Mouse (Mus musculus) layer of hippocampus, postnatal 14 days (tissue): ENCODE measurements at regions not wholly inside any gene's neighbourhood (a gene's known extent, or its start where the extent isn't known, plus 50 kb on each side); places are given as distances from the start of the nearest gene placed in this dataset.
"Not testable (repeated sequence)": the region's sequence is repeated elsewhere in the genome, so short reads cannot be mapped to it uniquely, and the experiment has no call there.

ENCODE experiments used
- DNase-seq, 2 experiments: peaks; one replicate each; pipeline ENCODE4 v3.0.0; 2021 to 2022; ENCODE audit warnings: low spot score in 2 of 2, mixed read lengths in 1 of 2

DNA sequence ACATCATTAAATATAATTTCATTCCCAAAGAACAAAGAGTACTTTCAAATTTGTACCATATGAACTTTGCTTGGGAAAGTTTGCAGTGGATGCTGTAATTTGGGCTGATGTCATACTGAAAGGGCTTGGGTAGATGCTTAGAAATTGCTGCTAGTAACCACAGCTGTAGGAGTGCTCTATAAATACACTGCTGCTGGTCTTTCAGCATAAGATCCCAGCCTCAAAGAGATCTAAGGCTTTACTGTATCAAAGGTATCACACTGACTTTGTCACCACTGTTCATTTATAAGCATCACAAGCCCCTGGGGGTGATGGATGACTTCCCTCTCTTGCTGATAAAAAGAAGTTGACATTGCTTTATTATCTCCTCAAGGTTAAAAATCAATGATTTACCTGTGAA, 497.2 kb downstream of the Pla2g4a start:
- DNase-seq: no peak

DNA sequence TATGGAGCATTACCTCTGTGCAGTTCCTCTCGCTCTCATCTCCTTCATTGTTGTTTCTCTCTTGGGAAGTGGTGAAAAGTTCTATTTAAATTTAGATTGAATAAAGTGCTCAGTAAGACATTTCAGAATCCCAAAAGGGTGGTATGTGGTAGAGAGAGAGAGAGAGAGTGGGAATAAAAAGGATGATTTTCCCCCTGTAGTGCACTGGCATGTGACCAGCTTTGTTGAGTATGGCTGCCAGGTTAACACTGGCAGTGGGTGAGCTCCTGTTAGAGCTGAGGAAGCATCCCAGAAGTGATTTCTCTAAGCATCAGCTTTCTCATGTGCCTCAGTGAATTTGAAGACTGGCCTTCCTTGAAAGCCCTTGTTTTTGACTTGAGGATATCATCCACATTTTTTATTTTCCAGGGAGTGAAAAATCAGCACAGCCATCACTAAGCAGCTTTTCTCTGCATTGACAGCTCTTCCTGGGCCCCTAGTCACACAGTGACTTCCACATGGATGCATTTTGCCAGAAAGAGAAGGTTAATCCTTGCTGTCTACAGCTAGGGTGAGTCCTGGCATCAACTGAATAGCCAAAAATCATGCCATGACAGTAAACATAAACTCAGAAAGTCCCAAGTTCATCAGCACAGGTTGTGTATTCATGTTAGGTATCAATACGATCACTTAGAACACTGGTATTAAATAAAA, 511.1 kb downstream of the Pla2g4a start:
- DNase-seq: no peak

DNA sequence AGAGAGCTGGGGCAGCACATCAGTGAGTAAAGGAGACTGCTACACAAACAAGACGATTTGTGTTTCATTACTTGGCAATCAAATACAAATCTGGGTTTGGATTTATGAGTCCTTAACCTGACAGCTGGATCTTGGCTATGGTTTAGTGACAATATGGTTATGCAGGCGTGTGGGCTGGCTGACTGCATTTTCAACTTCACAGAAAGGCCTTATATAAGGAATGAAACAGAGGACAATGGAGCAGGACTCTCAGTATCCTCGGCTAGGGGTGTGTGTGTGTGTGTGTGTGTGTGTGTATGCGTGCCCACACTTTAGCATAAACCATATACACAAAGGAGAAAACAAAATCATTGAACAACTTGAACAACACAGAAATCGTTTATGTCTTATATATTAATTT, 512.6 kb downstream of the Pla2g4a start:
- DNase-seq: peak in 1 of 2 experiments; percentile 5

DNA sequence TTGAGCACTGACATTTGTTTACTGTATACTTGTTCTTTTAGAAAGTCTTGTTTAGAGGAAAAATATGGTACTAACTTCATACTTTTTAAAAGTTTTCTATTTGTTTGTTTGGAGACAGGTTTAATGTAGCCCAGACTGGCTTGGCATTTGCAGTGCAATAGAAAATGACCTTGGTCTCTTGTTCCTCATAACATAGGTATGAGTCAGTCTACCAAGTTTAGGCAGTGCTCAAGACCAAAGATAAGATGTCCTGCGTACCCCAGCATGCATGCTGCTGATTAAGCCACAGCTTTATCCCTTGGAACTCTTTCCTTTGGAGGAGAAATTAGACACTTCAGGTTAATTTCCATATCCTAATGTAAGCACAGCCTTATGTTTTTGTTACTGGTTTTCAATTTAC, 550.1 kb downstream of the Pla2g4a start:
- DNase-seq: no peak

DNA sequence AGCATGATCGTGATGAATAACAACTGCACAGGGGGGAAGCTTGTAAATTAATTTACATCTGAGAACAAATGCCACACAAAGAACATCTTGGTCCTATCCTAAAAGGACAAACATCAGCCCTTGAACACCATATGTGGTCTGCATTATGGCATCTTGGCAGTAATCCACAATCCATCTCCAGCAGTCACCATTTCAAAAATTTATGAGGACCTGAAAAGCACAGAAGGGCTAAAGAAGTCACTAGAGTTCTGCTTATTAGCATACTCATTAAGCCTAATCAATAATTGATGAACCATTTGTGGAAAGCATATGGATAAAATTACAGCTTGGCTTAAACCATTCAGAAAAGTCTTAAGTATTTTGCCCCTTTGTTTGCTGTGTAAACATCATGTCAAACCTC, 555.7 kb downstream of the Pla2g4a start:
- no peak for DNase-seq

DNA sequence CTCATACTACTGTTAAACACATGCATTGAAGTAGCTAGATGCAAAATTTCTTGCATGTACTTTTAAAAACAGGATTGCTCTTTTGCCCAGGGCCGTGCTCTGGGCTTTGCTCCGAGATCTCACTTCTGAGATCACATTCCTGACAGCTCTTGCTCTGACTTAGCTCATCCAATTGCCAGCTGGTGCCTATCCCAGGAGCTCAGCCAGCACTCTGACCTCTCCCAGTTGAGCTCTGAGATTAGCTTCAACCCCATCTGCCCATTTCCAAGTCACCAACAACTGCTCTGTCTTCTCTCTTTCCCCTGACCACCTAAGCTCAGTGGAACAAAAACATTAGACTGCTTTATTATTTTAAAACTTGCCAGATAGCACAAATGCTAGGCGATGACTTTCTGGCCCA, 572.4 kb downstream of the Pla2g4a start:
- no peak for DNase-seq

DNA sequence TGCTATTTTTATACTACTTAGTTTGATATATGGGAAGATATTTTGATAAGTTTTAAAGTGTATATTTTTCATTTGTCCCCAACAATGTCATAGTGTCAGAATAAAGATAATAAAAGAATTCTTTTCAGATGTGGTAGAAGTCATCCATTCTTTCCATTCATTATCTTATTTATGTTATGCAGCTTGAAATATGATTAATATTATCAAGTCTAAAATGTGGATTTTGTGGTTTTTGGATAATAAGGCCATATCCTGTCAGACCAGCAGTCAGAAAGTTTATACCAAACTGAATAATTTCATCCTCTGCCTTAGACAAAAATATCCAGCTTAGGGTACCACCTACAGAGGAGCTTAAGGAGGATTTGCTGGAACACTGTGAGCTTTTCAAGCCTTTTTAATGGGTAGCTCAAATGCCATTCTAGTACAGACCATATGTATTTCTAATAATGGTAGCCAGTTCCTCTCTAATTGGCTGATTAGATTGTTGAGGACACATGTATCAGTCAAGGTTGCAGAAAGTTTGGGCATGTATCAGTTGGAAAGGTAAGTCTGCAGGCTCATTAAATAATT, 609.7 kb downstream of the Pla2g4a start:
- DNase-seq: no peak

DNA sequence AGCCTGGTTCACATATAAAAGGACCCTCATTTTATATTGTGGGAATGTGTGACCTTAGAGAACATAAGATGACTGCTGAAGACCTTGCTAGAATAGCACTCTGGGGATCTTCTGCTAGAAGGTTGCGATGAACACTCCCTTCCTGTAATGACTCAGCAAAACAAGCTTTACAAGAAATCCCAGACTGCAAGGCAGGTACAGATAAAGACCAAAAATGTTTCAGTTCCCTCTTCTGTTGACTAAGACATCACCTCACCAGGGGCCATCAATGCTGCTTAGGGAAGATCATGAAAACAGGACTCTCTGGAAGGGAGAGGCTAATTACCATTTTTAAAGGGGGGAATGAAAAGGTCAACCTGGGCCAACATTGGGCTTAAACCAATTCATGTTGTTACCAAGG, 613.7 kb downstream of the Pla2g4a start:
- DNase-seq: no peak

DNA sequence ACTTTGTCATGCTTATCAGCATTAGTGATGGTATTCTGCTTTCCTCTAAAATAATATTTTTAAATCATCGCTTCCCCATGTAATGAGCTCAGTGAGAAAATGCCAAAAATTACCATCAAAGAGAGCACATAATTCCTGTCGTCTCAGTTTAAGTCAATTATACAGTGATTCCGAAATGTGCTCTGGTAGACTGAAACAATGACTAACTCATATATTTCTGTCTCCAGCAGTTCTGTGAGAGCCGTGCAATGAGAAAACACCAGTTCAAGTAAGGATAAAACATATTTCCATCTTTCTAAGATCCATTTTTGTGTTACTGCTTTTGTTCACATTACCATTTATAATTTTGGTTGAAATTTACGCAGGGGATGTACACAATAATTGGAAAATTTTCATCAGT, 622.9 kb downstream of the Pla2g4a start:
- no peak for DNase-seq

DNA sequence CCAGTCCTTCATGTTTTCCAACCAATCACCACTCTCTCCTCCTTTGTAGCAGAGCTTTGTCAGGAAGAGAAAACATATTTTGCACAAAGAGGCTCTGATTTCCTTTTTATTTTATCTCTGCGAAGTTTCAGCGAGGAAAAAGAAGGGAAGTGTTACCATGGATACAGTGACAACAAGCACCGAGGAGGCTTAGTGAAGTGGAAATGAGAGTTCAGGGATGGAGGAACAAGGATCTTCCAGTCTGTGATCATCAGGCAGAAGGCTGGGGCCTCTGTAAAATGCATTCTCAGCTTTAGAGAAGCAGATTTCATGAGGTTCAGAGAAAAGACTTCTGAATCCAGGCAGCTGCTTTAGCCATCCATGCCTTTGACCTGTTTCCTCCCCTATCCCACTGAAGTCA, 628.9 kb downstream of the Pla2g4a start:
- no peak for DNase-seq

DNA sequence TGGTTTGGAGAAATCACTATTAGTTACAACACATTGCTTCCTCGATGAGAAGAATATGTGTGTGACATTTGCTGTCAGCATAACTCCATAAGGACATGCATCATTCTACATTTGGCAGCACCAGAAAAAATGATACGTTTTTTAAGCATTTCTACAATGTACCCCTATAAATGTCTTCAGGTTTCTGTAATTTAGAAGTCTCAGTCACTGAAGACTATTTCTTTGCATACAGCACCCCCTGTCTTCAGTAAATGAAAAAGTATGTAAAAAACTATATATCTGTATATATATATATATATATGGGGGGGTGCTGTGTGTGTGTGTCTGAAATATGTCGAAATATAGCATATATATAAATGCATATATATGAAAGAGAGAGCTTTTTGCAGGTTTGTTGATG, 633.9 kb downstream of the Pla2g4a start:
- no peak for DNase-seq

DNA sequence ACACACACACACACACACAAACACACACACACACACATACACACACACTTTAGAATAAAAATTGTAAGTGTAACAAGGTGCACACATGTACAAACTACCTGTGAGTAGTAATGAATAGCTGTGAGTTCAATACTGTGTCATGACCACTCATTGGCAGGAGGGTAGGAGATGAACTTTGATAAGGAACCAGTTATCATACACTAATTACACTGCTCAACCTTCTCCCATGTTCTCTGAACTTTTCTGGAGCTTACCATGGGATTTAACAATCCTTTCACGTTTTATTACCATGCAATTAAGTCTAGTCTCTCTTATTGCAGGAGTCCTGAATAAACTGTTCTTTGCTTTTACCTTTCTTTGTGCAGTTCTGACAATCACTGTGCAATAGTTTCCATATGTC, 638.0 kb downstream of the Pla2g4a start:
- DNase-seq: no peak

DNA sequence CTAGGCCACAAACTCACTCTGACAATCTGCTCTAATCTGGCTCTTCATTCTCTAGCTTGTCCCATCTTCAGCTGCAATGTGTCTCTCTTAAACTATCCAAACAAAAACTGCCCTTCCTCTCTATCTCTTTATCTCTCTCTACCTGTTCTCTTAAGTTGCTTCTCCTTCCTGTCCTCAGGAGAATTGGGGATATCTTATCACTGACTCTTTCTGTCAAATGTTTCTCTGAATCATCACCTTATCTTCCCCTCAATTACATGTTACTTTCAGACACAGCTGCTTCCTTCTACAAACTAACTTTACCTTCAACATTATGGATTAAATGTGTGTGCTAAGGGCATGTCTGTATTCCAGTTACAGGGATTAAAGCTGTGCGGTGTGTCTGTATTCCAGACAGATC, 671.4 kb downstream of the Pla2g4a start:
- DNase-seq: no peak

DNA sequence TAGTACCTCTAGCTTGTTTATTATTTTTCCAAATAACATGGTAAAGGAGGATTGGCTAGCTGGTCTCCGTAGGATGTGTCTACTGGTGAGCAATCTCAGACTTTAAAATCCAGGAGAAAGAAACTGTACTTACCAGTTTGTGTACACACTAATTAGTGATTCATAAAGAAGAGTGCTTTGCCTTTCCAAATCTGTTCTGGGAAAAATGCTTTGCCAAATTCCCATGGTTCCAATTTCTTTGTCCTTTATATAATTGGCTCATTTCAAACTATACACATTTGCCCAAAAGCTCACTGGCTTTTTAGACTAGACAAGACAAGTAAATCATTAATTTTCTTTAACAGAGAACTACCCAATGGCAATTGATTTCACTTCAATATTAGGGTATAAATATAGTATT, 686.2 kb downstream of the Pla2g4a start:
- DNase-seq: no peak

DNA sequence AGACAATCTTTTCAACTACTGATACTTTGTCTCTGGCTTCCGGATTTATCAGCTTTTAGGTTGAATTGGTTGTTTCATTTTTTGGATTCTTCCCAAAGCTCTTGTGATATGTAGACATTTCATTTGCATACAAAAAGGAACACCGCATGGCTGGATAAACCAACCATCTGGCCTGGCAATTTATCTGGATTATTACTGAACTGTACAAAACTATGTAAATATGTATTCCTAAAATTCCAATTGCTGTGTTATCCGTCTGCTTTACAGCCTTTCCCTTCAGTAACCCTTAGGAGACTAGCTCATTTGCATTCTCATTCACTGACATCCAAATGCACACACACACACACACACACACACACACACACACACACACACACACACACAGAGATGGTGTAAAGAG, 704.2 kb downstream of the Pla2g4a start:
- DNase-seq: peak in 1 of 2 experiments; percentile 71

DNA sequence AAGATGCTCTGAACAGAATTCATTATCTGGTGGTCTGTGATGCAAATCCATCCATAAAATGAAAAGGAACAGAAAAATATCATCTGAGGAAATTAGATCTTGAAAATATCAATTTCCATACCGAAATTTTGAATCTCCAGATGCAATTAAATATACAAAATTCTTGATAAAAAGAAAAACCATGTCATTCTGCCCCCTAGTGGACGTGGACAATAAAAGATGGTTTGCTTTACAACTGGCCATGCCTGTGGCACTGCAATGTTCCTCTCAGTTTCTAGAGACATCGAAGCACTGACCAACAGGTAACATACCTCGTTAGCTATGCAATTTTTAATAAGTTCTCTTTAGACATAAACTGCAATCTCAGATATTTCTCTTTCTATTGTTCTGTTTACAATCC, 706.9 kb downstream of the Pla2g4a start:
- peak in 1 of 2 experiments; percentile 22 for DNase-seq

DNA sequence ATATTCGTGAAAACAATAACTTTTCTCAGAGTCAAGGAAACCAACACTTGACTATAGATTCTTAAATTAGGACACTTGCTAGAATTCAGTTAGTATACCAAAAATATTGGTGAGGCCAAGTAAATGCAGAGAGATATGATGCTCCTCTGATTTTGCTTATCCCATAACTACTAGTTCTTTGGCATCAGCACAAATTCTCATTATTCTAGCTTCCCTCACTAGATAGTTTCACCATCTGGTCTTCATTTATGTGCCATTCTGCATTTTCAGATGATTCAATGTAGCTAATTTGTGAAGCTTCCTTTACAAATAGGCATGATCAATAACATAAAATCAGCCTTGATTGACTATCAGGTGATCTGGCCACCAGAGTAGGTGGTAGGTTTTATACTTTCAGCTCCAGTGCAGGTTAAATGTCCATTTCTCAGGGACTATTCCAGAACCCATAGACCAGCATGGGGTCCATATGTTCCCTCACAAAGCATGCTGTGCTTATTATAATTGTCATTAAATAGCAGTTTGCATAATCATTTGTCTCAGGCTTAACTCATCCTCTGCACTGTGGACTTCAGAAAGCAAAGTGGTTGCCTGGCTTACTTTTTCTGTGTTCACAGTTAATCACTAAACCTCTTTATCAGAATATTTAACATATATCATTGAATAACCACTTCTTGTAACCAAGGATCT, 722.6 kb downstream of the Pla2g4a start:
- peak; percentile 6 to 58 for DNase-seq

DNA sequence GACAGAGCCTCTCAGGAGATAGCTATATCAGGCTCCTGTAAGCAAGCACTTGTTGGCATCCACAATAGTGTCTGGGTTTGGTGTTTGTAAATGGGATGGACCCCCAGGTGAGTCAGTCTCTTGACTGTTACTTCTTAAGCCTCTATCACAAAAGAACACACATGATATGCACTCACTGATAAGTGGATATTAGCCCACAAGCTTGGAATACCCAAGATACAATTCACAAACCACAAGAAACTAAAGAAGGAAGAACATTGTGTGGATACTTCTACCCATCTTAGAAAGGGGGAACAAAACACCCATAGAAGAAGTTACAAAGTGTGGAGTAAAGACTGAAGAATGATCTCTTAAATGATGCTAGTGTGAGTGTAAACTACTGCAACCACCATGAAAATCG, 733.9 kb downstream of the Pla2g4a start:
- not testable (repeated sequence) for DNase-seq

DNA sequence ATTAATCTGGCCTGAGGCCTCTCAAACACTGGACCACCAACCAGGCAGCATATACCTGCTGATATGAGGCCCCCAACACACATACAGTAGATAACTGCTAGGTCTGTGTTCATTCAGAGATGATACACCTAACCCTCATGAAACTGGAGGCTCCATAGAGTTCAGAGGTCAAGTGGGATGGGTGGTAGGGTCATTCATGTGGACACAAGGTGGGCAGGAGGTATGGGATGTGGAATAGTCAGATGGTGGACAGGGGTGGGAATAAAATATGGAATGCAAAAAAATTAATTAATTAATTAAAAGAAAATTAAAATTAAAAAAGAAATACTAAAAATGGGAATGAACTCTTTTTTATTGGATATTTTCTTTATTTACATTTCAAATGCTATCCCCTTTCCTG, 734.7 kb downstream of the Pla2g4a start:
- DNase-seq: no peak

DNA sequence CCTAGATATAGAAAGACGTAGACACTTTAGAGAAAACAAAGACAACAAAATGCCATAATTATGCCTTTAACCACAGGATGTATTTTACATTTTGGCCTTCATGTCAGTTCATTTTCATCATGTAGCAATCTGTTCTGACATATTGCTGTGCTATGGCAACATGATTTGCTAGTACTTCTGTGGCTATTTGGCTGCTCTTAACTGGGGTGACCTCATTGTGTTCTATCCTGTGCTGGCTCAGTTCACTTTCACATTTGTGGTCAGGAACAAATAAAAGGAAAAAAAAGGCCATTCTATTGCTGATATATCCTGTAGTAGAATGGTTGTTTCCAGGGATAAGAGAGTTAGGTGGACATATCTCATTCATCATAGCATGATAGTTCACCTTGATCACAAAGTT, 758.5 kb downstream of the Pla2g4a start:
- DNase-seq: no peak

DNA sequence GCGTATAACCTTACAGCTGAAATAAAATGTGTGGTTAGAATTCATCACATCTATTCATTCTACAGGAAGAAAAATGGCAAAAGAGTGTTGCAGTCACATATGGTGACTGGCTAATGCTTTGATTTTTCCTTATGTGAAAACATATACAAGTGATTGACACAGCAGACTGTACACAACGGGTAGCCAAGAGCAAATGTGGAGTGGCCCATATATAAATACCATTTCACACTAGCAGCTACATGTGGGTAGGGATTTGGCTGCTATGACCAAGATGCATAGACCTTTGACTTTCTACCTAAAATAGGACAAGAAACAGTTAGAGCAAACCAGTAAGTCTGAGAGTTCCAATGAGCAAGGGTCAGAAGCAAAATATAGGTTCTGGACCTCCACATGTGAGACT, 761.8 kb downstream of the Pla2g4a start:
- DNase-seq: no peak

DNA sequence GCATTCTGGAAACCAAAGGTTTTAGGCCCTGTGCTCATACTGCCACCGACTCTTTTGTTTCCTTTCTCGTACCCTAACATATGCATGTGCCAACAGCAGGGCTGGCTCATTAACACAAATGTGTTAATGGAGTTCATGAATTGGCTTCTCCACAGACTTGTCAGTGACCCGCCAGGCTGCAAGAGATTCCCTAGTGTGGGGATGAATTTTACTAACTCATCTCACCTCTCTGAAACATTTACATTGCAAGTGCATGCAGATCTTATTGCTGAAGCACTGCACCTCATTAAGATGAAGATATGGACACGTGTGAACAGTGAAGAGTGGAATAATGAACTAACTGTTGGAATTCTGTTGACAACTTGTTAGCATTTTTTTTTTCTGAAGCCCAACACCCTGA, 762.2 kb downstream of the Pla2g4a start:
- no peak for DNase-seq
